Mouse (Mus musculus): ENCODE measurements around the gene Stfa2. TPM values are rescaled to one million over a fixed set of nuclear protein-coding genes. Genes with fewer than 3 reads are reported as not detected.
"Not testable (repeated sequence)": the region's sequence is repeated elsewhere in the genome, so short reads cannot be mapped to it uniquely, and the experiment has no call there.

The Stfa2 gene
- total RNA-seq (2021): 0.94 TPM in 1 of 2 replicates, not detected in the other
- long read RNA-seq, experiment 1: 0 reads
- long read RNA-seq, experiment 2: 0 reads

- no peak for DNase-seq
Observed at GRCm38 (mm10) chr16:36408357-36408756, at the start of gene Stfa2. Stfa2 (minus strand) TSS chr16:36408457.

GRCm38 (mm10) chr16:36455342-36455802 is 47.1 kb upstream of the Stfa2 start, which contains the start of gene Stfa3:
Stfa3 (minus strand) TSS chr16:36455392.
- no peak for DNase-seq

DNA sequence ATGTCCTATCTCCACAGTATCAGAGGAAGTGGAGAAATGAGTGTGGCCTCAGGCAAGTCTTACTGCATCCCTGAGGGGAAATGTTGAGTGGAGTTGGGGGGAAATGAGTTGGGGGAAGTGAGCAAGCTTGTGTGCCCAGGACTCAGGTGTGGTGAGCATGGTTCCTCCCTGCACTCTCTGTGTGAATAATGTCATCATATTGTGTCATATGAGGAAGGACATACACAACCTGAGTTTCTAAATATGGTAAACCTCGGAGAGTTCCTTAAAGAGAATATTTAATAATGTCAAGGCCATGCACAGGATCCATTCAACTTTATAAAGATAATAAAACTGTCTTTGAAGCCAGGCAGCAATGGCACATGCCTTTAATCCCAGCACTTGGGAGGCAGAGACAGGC is 12.7 kb upstream of the Stfa2 start:
- not testable (repeated sequence) for DNase-seq

- no peak for DNase-seq
Observed at GRCm38 (mm10) chr16:36389060-36389459, 19.2 kb downstream of the Stfa2 start.

- DNase-seq: not testable (repeated sequence)
Observed at GRCm38 (mm10) chr16:36367648-36368047, 40.6 kb downstream of the Stfa2 start, which contains the start of gene BC100530. BC100530 (minus strand) TSS chr16:36367748.

Other genes starting within 250 kb of the Stfa2 start
- 1.0 TPM in 1 of 2 replicates, not detected in the other for gene Gm5483, start 224.2 kb downstream of the Stfa2 start, total RNA-seq (2021)
- gene Gm5416, start 198.1 kb downstream of the Stfa2 start, total RNA-seq (2021): not detected in 2 replicates
- not detected in 2 replicates for gene 2010005H15Rik, start 187.0 kb downstream of the Stfa2 start, total RNA-seq (2021)
- gene Stfa1, start 131.5 kb downstream of the Stfa2 start, total RNA-seq (2021): not detected in 2 replicates
- gene BC117090, start 74.1 kb downstream of the Stfa2 start, total RNA-seq (2021): not detected in 2 replicates
- 1.5 TPM in 1 of 2 replicates, not detected in the other for gene BC100530, start 40.7 kb downstream of the Stfa2 start, total RNA-seq (2021)
- gene Stfa3, start 46.9 kb upstream of the Stfa2 start, total RNA-seq (2021): not detected in 2 replicates
- 0.11 TPM in 1 of 2 replicates, not detected in the other for gene Casr, start 153.7 kb upstream of the Stfa2 start, total RNA-seq (2021)

Data from adrenal gland, postnatal 14 days (tissue).